Mouse (Mus musculus) activated CD4-positive, CD25-positive, alpha-beta regulatory T cell, adult 4 months (primary cell): ENCODE data around the gene Polr3h. TPM values are rescaled to one million over a fixed set of nuclear protein-coding genes. Genes with fewer than 3 reads are reported as not detected.
"Not testable (repeated sequence)": the region's sequence is repeated elsewhere in the genome, so short reads cannot be mapped to it uniquely, and the experiment has no call there.

Source experiments
- ATAC-seq: one replicate; pipeline ENCODE4 v1.8.0; 2017
- polyA plus RNA-seq, 2 experiments: library from polyadenylated mRNA; unstranded; fragments of 100-300 nt; shearing (Covaris generic); gene quantifications; one replicate each; pipeline ENCODE4 v1.2.1; 2017

Polr3h gene
- 10 to 100 TPM; 21.1 to 31.2 TPM for polyA plus RNA-seq

DNA sequence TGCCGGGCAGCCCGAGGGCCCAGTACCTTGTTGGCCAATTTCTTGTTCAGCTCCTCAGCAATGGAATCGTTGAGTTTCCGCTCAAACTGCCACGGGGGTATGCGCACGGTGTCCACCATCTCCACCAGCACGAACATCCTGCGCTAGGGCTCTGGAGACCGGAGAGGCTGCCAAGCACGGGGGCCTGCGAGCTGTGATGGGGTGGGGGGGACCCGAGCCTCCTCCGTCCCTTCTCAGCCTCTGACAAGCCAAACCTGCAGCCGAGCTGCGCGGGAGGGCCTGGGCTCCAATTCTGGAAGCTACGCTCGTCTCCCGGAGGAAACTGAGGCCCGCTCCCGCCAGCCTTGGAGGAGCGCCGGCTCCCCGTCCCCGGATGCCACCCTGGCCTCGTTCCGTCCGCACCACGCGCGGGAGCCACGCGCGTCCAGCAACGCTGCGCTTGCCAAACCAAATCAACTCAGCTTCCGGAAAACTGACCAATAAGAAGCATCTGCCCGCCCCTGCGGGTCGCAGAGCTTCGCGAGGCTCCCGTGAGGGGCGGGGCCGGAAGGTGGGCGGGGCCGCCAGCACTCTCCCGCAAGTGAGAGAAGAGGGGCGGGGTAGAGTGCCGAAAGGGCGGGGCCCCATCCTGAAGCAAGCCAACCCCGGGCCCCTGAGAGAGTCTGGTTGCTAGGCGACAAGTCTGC lies at the start of gene Polr3h:
Polr3h (minus strand) TSS at position 481 of the 686 bp plus-strand sequence.
- ATAC-seq, result peak; percentile 87

DNA sequence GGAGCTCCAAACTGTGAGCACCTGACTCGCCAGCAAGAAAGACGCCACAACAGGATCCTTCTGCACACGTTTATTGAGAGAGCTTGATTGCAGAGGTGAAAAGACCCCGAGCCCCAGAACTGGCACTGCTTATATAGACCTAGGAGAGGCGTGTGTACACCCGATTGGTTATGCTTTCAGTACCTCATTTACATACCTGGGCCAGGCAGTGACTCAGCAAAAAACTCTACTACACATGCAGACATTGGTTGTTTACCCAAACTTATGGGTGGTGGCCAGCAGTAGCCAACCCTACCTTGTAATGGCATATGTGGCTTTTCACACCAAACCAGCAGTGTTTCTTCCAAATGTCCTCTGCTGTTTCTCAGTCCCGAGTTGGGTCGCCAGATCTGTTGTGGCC lies 49.1 kb upstream of the Polr3h start:
- ATAC-seq, result not testable (repeated sequence)

DNA sequence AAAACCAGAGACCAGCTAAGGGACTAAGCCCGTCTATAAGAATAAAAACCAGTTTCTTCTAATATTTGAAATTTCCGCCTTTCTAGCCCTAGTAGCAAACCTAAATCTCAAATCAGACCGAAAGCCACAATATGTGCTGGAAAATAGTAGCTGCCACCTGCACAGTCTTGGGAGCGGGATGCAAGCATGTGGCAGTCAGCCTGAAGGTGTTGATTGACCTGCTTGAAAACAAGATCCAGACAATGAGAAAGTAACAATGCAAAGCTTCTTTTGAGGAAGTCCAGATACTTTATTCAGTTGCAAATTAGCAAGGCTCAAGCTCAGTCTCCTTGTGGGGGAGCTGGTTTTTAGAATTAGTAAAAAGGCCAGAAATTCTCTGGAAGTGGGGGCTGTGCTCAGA lies 44.5 kb upstream of the Polr3h start:
- not testable (repeated sequence) for ATAC-seq

DNA sequence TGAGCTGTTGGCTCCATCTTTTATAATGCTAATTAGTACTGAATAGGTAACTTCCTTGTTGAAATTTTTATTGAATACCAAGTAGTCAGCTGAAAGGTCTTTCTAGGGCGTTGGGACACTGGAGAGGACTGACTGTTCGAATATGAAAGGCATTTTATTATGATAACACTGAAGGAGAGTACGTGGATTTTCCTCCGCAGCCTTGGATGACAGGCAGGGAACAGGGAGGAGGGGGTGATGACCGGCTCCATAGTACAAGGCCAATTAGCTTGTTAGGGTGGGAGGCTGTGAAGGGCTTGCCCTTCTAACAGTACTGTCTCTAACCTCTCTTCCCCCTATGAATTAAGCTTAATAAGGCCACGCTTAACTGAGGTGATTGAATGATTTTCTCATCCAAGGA lies 43.6 kb upstream of the Polr3h start:
- not testable (repeated sequence) for ATAC-seq

DNA sequence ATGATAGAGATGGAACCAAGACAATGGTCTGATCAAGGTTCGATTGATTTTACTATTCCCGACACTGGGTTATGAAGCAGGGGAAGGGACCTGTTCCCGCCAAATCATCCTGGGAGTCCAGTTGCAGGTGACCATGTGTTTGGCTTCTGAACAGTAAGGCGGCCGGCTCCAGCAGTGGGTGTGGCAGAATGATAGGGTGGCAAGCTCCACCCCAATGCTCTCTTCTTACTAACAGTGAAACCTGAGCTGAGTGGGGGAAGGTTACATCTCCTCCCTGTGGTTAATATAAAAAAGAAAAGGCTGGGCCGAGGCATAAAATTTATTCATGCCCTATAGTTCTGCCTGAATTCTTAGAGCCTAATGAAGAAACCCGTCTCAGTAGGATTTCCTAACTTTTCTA lies 43.1 kb upstream of the Polr3h start:
- ATAC-seq, result no peak

DNA sequence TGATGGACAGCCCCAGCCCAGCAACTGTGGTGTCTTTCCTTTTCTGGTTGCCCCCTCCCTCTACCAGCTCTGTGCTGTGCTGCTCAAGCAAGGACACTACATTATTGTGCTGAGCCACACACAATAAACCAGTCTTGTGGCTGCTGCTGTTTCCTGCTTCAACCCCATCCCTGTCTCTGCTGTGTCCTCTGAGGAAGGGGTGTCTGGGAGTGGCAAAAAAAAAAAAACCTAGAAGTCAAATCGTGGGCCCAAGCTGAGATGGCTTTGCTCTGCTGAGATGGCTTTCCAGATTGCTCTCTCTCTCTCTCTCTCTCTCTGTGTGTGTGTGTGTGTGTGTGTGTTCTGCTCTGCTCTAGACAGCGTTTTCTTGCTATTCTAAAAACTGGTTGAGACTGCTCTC lies 42.4 kb upstream of the Polr3h start:
- peak; percentile 32 for ATAC-seq

DNA sequence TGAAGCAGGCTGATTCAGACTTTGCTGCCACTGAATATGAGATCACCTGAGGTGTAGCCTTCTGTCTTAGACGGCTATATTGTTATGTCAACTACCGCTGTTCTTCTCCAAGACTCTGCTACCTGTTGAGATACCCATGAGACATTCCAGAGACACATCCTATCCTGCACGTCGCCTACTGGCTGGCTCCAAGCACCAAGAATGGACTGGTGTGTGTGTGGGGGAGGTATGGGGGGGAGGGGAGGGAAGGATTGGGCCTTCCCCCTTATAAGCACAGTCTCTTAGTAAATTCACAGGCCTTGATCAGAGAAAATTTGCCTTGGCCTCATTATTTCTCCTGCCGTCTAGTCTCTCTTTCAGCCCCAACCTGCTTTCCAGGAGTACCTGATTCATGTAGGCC lies 41.8 kb upstream of the Polr3h start:
- no peak for ATAC-seq

DNA sequence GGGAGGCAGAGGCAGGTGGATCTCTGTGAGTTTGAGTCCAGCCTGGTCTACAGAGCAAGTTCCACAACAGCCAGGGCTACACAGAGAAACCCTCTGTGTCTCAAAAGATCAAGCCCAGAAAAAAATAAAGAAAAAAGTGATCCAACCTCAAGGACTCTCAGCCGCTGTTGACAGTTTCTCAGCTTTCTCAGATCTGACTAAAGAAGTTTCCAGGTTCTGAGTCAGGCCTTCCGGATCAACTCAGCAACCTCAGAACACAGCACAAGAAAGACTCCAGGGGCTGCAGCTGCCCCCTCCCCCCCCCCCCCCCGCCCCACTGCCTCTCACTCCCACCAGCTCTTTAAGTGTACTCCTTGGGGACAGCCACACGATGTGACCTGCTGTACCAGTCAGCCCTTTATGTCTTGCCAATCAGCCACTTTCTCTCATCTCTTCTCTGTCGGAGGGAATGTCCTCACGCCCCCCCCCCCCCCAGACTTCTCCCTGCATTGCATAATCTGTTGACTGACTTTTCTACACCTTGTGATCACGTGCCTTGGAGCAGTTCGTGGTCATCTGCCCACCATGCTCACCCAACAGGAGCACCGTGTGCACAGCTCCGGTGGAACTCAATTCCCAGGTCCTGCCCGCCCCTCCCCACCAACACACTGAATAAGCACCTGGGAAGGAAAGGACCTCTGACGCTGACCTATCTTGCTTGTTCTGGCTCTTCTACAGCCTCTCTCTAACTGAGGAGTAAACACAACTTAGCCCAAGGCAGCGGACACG lies 40.2 kb upstream of the Polr3h start:
- ATAC-seq, result no peak

DNA sequence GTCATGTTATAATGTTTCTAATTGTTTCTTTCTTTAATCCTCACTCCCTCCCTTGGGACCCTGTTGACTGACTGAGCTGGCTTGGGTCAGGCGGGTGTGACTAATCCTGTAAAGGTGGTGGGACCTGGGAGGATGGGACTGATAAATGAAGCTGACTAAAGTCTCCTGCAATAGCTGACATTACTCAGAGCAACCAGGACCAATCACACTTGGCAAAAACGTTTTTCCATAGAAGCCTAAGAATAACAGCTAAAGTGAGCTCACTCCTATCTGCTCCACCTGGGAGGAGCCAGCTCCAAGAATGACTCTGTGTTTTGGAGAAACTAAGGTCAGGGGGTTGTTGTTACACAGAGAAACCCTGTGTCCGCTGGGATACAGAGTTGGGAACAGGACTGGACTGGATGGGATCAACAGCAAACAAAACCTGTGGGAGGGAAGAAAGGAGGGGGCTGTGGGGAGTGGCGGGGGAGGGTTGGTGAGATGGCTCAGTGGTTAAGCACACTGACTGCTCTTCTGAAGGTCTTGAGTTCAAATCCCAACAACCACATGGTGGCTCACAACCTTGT lies 39.0 kb upstream of the Polr3h start:
- no peak for ATAC-seq

DNA sequence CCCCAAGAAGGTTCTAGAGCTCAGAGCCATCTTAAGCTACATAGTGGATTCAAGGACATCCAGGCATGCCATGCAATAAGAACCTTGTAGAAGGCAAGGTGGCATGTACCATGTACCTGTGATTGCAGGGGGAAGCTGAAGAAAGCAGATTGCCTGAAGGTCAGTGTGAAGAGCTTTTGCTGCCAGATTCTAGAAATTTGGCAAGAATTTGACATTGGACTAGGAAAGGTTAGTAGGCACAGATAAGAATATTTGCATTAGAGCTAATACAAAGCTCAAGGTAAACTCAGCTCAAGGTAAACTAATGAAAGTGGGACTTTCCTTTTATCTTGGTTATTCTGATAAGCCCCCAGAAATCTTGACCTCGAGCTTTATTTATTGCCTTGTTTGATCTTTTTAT lies 38.2 kb upstream of the Polr3h start:
- no peak for ATAC-seq

DNA sequence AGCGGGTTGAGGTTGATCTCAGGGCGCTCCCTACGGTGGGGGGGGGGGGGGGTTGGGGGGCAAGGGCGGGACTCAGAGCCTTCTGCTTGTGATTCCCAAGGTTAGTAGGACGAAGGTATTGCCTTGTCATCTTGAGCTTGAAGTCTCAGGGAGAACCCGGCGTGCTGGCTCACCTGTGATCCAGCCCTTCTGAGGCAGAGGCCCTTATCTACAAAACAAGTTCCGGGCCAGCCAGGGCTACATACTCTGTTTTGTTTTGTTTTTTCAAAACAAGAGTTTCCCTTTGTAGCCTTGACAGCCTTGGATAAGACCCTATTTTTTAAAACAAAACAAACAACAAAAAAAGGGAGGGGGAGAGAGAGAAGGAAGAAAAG lies 35.0 kb upstream of the Polr3h start:
- ATAC-seq, result peak; percentile 4

DNA sequence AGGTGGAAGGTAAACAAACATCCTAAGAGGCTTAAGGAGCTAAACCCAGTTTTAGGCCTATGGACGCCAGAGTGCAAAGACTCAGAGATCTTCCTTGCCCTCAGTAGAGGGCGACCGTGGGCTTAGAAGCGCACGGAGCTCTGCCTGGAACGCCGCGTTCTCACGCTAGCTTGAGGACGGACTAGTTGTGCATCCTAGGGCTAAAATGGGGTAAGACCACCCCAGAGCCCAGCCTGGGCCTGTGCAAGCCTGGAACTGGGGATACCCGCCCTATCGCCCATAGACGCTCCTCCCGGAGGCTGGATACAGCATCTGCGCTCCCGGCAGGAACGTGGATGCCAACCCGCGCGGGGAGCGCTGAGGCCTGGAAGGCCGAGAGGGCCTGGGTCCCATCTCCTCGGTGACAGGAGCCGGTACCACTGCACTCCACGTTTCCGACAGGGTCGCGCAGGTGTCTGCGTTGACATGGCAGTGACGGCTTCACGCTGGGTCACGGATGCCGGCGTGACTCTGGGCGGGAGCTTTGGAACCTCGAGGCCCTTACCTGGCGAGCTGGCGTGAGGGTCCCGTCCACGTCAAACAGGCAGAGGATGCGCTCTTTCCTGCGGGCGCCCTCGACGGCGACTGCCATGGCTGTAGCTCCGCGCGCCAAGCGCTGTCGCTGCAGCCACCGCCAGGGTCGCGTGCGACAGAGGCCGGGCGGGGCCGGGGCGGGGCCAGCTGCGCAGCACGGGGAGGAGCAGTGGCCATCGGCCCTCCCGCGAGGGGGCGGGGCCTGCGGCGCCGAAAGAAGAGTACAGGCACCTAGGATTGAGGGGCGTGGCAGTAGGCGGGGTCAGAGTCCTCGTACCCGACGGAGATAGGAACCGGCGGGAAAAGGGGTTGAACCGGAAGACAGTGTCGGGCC lies 34.4 kb upstream of the Polr3h start, which contains the start of gene Pmm1:
Pmm1 (minus strand) TSS at position 760 of the 907 bp plus-strand sequence.
- ATAC-seq, result peak; percentile 91

DNA sequence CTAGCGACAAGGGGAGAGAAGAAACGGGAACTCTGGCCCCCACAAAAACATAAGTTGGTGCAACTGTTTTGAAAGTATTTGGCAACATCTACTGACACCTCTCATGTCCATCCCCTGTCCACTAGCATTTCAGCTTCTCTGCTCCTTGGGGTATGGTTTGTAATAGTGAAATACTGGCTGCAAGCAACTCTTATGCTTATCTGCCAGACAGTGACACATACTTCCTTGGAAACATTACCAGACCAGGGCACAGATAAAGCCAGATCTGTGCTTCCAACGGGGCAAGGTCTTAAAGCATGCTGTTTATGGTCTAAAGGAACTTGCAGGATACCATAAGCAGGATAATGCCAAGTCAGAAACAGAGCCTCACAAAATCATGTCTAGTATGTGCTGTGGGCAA lies 32.9 kb upstream of the Polr3h start:
- ATAC-seq, result no peak

DNA sequence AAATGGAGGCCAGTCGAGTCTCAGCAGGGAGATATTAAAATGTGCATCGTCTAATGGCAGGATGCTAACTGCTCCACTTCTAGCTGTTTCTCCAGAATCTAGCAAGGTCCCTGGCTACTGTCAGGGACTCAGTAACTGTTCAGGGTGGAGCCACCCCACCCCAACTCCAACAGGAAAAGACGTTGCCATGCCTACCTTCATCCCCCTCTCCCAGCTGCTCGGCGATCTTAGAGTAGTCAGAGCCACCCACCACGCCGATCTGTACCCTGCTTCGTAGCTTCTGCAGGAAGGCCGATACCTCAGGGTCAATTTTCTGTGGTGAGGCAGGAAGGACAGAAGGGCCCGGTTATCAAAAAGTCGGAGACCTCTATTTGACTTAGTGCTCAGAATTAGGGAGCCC lies 31.6 kb upstream of the Polr3h start:
- no peak for ATAC-seq

DNA sequence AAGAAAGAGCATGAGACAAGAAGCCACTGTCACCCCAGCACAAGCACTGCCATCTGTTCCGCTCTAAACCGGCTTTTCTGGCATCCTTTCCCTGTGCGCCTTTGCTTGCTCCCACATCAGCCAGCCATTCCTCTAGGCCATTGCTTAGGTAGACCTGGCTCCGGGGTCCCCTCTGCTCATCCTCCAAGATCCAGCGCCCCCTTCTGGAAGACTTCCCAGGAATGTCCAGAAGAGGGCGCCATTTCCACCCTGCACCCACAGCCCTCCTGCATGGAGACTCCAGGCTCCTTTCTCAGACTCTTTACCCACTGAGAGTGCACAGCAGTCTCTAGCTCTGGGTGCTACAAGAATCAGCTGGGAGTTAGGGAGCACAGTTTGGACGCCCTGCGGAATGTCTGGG lies 30.4 kb upstream of the Polr3h start:
- no peak for ATAC-seq

DNA sequence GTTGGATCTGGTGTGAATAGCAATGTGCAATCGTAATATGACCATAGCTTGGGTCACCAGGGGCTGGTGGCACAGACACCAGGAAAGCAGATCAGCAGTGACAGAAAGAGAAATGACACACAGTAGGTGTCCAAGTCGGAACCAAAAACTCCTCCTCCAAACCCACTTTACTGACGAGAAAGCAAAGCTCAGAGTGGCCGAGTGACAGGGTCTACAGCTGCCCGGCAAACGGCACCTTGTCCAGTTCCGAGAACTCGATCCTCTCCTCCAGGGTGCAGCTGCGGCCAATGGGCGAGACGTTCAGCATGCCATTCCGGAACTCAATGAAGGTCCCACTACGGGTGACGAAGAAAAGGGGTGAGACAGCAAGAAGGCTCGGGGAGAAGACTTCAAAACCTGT lies 29.4 kb upstream of the Polr3h start:
- ATAC-seq, result no peak

DNA sequence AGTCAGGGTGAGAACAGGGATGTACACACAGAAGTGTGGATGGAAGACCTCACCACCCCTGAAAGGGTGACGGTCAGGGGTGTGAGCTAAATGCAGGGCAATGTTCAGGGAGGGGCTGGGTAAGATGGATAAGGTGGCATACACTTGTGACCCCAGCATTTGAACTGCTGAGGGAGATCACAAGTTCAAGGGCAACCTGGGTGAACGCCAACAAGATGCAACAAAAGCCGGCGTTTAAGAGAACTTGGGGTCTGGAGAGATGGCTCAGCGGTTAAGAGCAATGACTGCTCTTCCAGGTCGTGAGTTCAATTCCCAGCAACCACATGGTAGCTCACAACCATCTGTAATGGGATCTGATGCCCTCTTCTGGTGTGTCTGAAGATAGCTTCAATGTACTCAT lies 28.7 kb upstream of the Polr3h start:
- no peak for ATAC-seq

DNA sequence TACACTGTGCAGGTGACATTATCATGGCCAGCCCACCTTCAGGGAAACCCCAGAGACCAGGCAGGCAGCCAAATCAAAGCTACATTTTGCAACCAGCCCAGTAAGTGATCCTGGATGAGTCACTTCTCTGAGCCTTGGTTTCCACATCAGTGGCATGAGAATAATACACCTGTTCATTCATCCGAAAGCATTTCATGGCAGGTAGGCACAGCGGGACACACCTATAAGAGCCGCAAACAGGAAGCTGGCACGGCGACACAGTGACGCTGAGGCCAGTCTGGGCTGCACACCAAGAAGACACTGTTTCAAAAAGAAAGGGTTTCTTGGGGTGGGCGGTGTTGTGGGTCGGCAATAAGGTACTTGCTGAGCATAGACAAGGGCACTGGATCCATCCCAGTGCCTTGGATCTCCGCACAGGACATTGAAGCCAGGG lies 28.1 kb upstream of the Polr3h start:
- ATAC-seq, result no peak

DNA sequence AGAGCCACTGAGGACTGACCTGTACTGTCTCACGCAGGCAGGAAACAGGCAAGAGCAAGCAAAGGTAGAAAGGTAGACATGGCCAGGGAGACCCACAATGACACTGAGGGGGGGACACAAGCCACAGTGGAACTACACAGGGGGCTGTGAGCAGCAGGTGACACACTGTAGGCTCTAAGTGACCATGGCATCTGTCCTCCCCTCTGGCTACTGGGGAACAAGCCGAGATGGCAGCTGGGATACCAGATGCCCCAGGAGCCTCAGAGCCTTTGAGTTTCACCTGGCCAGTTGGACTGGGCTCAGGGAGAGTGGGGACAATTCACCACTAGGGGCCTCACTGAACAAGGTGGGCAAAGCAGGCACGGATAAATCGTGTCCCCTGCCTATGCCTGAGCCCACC lies 26.3 kb upstream of the Polr3h start:
- no peak for ATAC-seq

DNA sequence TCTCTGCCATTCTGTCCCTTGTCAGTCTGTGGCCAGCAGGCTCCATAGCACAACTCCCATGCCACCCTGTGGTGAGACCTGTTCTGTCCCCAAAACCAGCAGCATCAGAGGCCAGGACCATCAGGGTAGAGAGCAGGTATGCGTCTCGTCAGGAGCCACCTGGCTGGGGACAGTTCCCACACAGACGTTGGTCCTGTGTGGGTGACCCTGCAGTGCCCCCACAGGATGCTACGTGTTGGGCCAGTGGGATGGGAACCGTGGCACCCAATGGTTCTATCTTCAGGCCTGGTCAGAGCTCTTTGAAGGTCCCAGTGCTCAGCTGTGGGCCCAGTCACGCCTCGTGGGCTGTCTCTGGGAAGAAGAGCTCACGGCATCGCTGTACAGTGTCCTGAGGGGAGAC lies 25.1 kb upstream of the Polr3h start:
- ATAC-seq, result no peak

DNA sequence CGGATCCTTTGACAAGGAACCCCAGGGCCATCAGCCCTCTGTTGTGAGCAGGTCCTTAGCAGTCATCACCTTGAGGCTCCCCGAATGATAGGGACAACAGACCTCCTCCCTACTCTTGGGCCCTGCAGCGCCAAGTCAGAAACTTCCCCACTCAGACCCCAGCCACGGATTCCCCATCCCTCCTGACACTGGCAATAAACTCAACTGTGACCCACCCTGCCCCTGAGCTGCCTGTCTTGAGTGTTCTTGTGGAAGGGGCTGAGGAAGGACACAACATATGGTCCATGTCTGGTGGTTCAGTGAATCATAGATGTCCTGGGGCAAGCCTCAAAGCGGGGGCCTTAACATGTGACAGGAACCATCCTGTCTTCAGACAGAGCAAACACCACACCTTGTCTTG lies 24.7 kb upstream of the Polr3h start:
- ATAC-seq, result no peak

DNA sequence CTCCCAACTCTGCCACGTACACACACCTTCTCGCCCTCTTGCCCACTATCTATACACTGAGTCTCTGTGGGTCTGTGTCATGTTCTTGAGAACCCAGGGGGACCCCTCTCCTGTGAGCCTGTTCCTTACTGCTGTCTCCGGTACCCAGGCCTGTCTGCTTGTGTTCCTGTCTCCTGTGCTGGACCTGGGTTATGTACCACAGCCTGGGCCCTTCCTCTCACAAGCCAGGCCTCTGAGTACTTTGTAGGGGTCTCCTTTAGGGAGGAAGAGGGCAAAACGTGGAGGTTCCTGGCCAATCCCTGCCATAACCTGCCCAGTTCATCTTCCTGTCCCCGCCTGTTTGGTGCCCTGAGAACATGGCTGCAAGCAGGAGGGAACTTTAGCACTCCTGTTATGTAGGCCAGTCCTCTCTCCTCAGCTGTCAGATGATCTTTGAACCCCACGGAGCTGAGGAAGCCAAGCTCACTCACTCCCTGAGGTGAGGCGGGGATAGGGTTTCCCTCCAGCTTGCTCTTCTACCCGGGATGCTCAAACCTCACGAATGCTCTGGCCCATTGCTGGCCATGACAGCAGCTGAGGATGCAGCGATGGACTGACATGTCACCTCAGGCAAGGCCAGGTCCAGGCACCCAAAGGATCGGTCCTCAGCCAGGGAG lies 23.6 kb upstream of the Polr3h start:
- no peak for ATAC-seq
